Mouse (Mus musculus) E14TG2a.4 (cell line): Measurements from ENCODE around the gene Mrps23.
"Not testable (repeated sequence)": the region's sequence is repeated elsewhere in the genome, so short reads cannot be mapped to it uniquely, and the experiment has no call there.

Experiments used
- H3K27me3 ChIP-seq: 2 replicates; pipeline ENCODE4 v1.6.1; 2014; ENCODE audit warnings: low read length, control low read depth; ENCODE audit not compliant: insufficient read depth
- H3K36me3 ChIP-seq: 2 replicates; pipeline ENCODE4 v1.6.1; 2014; ENCODE audit warnings: low read length, control low read depth; ENCODE audit not compliant: insufficient read depth
- H3K4me1 ChIP-seq: replicated peaks from 2 replicates; pipeline ENCODE4 v1.6.1; 2014; ENCODE audit warnings: low read depth, low read length, control low read depth
- H3K4me3 ChIP-seq: replicated peaks from 2 replicates; pipeline ENCODE4 v1.5.1; 2014; ENCODE audit warnings: mild to moderate bottlenecking, low read length
- H3K9me3 ChIP-seq: 2 replicates; pipeline ENCODE4 v1.6.1; 2014; ENCODE audit warnings: low read length, control low read depth
- CTCF ChIP-seq: conservative IDR thresholded peaks from 2 replicates; pipeline ENCODE4 v1.5.1; 2014; ENCODE audit warnings: low read length
- NANOG ChIP-seq: IDR thresholded peaks from 2 replicates; pipeline ENCODE4 v1.6.1; 2014; ENCODE audit warnings: borderline replicate concordance, low read length, mixed read lengths
- POU5F1 ChIP-seq: IDR thresholded peaks from 2 replicates; pipeline ENCODE4 v1.6.1; 2014; ENCODE audit warnings: low read length, borderline replicate concordance

Mrps23 gene

GRCm38 (mm10) chr11:88186078-88186946 is 17.9 kb upstream of the Mrps23 start:
- Histone ChIP-seq H3K27me3 (peaks cover 64% of the 10 kb centered on the region), H3K36me3 (peaks cover 4% of the 10 kb centered on the region; the same call in 1 of the 2 replicates), H3K4me3 (no peak overlapping the region), H3K4me1 (peaks cover 46% of the 10 kb centered on the region), H3K9me3 (no peaks in the 10 kb centered on the region)
- TF ChIP-seq POU5F1 (no peak), CTCF (no peak)

GRCm38 (mm10) chr11:88186947-88187243 is 17.3 kb upstream of the Mrps23 start:
- H3K4me1 ChIP-seq, result peaks cover 48% of the 10 kb centered on the region
- no peak for TF ChIP-seq NANOG
- TF ChIP-seq CTCF, result no peak
- no peak for TF ChIP-seq POU5F1

GRCm38 (mm10) chr11:88187417-88188133 is 16.6 kb upstream of the Mrps23 start:
- peaks cover 49% of the 10 kb centered on the region for H3K4me1 ChIP-seq
- no peaks in the 10 kb centered on the region for H3K9me3 ChIP-seq
- peak overlapping the region; percentile 45 for H3K4me3 ChIP-seq
- H3K27me3 ChIP-seq, result peaks cover 73% of the 10 kb centered on the region
- H3K36me3 ChIP-seq, result peaks cover 4% of the 10 kb centered on the region; the same call in 1 of the 2 replicates
- TF ChIP-seq NANOG, result no peak
- peak; percentile 51 for TF ChIP-seq CTCF

More at GRCm38 (mm10) chr11:88186947-88187243, 17.3 kb upstream of the Mrps23 start:
- peaks cover 4% of the 10 kb centered on the region; the same call in 1 of the 2 replicates for H3K36me3 ChIP-seq
- peaks cover 69% of the 10 kb centered on the region for H3K27me3 ChIP-seq
- H3K9me3 ChIP-seq, result no peaks in the 10 kb centered on the region
- 0 out of 2 replicates have a peak overlapping the region, but pooled peaks have one; percentile 45 for H3K4me3 ChIP-seq

- TF ChIP-seq NANOG, result no peak
- TF ChIP-seq CTCF, result no peak
- no peak for TF ChIP-seq POU5F1
These were observed 16.0 kb upstream of the Mrps23 start for GRCm38 (mm10) chr11:88188216-88188615.

GRCm38 (mm10) chr11:88188635-88189034 is 15.6 kb upstream of the Mrps23 start:
- no peaks in the 10 kb centered on the region for H3K9me3 ChIP-seq
- no peak for TF ChIP-seq POU5F1
- no peak for TF ChIP-seq NANOG
- no peak for TF ChIP-seq CTCF
- peaks cover 74% of the 10 kb centered on the region for H3K27me3 ChIP-seq
- H3K36me3 ChIP-seq, result peaks cover under 1% of the 10 kb centered on the region; the same call in 1 of the 2 replicates
- H3K4me1 ChIP-seq, result peaks cover 49% of the 10 kb centered on the region
- no peak overlapping the region for H3K4me3 ChIP-seq

More at GRCm38 (mm10) chr11:88188216-88188615, 16.0 kb upstream of the Mrps23 start:
- H3K4me3 ChIP-seq, result peak overlapping the region; percentile 45
- no peaks in the 10 kb centered on the region for H3K9me3 ChIP-seq
- peaks cover 4% of the 10 kb centered on the region; the same call in 1 of the 2 replicates for H3K36me3 ChIP-seq
- peaks cover 72% of the 10 kb centered on the region for H3K27me3 ChIP-seq
- H3K4me1 ChIP-seq, result peaks cover 48% of the 10 kb centered on the region

- H3K36me3 ChIP-seq, result no peaks in the 10 kb centered on the region
- H3K9me3 ChIP-seq, result no peaks in the 10 kb centered on the region
- peaks cover 47% of the 10 kb centered on the region for H3K4me1 ChIP-seq
- peak overlapping the region; percentile 48 for H3K4me3 ChIP-seq
- H3K27me3 ChIP-seq, result peaks cover 75% of the 10 kb centered on the region
- no peak for TF ChIP-seq CTCF
These were observed 11.6 kb upstream of the Mrps23 start for GRCm38 (mm10) chr11:88192595-88192994.

- H3K9me3 ChIP-seq, result no peaks in the 10 kb centered on the region
- peaks cover 45% of the 10 kb centered on the region for H3K4me1 ChIP-seq
- peaks cover 79% of the 10 kb centered on the region for H3K27me3 ChIP-seq
- no peak for TF ChIP-seq NANOG
- TF ChIP-seq POU5F1, result peak; percentile 11; the same call in 1 of the 2 replicates
- H3K4me3 ChIP-seq, result peak overlapping the region; percentile 67
- no peaks in the 10 kb centered on the region for H3K36me3 ChIP-seq
These were observed 10.9 kb upstream of the Mrps23 start for GRCm38 (mm10) chr11:88193098-88193823.

- H3K36me3 ChIP-seq, result no peaks in the 10 kb centered on the region
- H3K4me3 ChIP-seq, result peak overlapping the region; percentile 67
- peaks cover 48% of the 10 kb centered on the region for H3K4me1 ChIP-seq
- H3K27me3 ChIP-seq, result peaks cover 79% of the 10 kb centered on the region
- H3K9me3 ChIP-seq, result no peaks in the 10 kb centered on the region
- TF ChIP-seq POU5F1, result no peak
These were observed 10.1 kb upstream of the Mrps23 start for GRCm38 (mm10) chr11:88193824-88194696.

GRCm38 (mm10) chr11:88195699-88196098 is 8.5 kb upstream of the Mrps23 start:
- H3K36me3 ChIP-seq, H3K4me3 ChIP-seq, H3K9me3 ChIP-seq: not testable (repeated sequence)
- Histone ChIP-seq H3K27me3 (peaks cover 82% of the 10 kb centered on the region), H3K4me1 (peaks cover 48% of the 10 kb centered on the region)
